7 mouse cellular contexts compared by ENCODE assay signal in the genomic region with DNA sequence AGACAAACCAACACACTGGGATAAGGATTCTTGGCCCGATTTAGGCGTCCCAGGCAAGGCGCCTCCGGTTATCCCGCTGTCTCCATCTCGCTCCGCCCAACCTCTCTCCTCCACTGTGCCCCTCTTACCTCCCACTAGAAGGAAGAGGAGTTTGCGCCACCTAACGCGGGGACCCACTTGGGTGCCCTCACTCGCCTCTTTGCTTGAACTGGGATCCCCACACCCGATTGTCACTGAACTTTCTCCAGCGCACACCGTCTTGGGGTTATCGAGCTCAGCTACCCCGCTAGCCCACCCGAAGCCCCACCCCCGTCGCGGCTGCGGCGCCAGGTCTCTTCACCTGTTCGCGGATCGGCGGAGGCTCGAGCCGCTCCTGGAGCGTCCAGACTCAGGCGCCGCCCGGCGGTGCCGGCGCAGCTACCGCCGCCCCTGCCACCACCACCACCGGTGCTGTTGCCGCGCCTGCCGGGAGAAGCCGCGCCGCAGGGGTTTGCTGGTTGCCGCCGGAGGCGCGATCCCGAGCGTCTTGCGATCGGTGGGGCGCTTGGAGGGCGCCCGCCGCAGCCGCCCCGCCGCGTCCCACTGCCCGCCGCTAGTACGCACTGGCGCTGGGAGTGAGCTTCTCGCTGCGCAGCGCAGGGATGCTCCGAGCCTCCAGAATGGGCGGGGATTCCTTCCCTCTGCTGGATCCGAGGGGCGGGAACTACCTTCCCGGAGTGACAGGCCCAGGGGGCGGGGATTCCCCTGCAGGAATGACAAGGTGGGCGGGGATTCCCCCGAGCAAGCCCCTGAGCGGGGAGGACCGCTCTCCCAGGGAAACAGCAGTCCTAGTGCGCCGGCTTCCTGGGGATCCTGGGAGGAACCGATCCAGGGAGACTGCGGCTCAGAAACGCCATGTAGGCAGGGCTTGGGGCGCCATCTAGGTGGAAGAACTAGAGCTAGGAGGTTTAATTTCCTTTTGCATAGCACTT. TPM values are rescaled to one million over a fixed set of nuclear protein-coding genes. Genes with fewer than 3 reads are reported as not detected.
DNase-seq lines count a peak whose midpoint lies in the region; ATAC-seq lines count a peak whose summit lies in the region.

A gene (minus strand): TSS at position 648 of the 971 bp plus-strand sequence.

- under 1% methylated on average over 76 of the region's 83 CpGs for WGBS in heart, embryonic 10.5 days
- under 1% methylated on average over 83 of the region's 83 CpGs for WGBS in limb, embryonic 12.5 days
- WGBS in midbrain, embryonic 14.5 days: under 1% methylated on average over 81 of the region's 83 CpGs

- peak; percentile 99 for DNase-seq in heart, embryonic 10.5 days (ENCODE audit: low spot score)
- DNase-seq in kidney, adult 9 months: peak; percentile 95
- DNase-seq in midbrain, embryonic 14.5 days: peak; percentile 97
- DNase-seq in spleen, postnatal 14 days (ENCODE audit: low spot score in 2 of 2): peak; percentile 3 to 9

- no peaks in the 10 kb centered on the region for H3K9me3 ChIP-seq in erythroblast, embryonic 14.5 days (ENCODE audit: control insufficient read depth, low read length)
- no peaks in the 10 kb centered on the region for H3K9me3 ChIP-seq in heart, embryonic 10.5 days
- no peaks in the 10 kb centered on the region for H3K9me3 ChIP-seq in limb, embryonic 12.5 days
- no peaks in the 10 kb centered on the region for H3K9me3 ChIP-seq in midbrain, embryonic 14.5 days (ENCODE audit: control insufficient read depth, low read length)

- peaks cover 54% of the 10 kb centered on the region for H3K27me3 ChIP-seq in erythroblast, embryonic 14.5 days (ENCODE audit: control insufficient read depth)
- peaks cover 28% of the 10 kb centered on the region for H3K27me3 ChIP-seq in heart, embryonic 10.5 days (ENCODE audit: insufficient read depth, poor library complexity, severe bottlenecking)
- peaks cover 44% of the 10 kb centered on the region for H3K27me3 ChIP-seq in limb, embryonic 12.5 days
- no peaks in the 10 kb centered on the region for H3K27me3 ChIP-seq in midbrain, embryonic 14.5 days (ENCODE audit: control insufficient read depth, insufficient read depth, low read length)

- no peak within 1 kb of the TSS for H3K27ac ChIP-seq in brown adipose tissue, adult 24 weeks (replicated peaks; ENCODE audit: low read depth, low read length)
- peak within 1 kb of the TSS; percentile 84 for H3K27ac ChIP-seq in heart, embryonic 10.5 days
- H3K27ac ChIP-seq in limb, embryonic 12.5 days: peak within 1 kb of the TSS; percentile 73
- H3K27ac ChIP-seq in midbrain, embryonic 14.5 days (replicated peaks; ENCODE audit: low read depth, low read length): peak within 1 kb of the TSS; percentile 83

- H3K36me3 ChIP-seq in erythroblast, embryonic 14.5 days (ENCODE audit: control insufficient read depth): no peaks in the 10 kb centered on the region
- no peaks in the 10 kb centered on the region for H3K36me3 ChIP-seq in heart, embryonic 10.5 days
- no peaks in the 10 kb centered on the region for H3K36me3 ChIP-seq in limb, embryonic 12.5 days
- no peaks in the 10 kb centered on the region for H3K36me3 ChIP-seq in midbrain, embryonic 14.5 days (ENCODE audit: control insufficient read depth, insufficient read depth, low read length)

- ATAC-seq in limb, embryonic 12.5 days (ENCODE audit: insufficient number of reproducible peaks, insufficient read depth, low FRiP score, low TSS enrichment, low read depth): peak; percentile 93
- peak; percentile 97 for ATAC-seq in midbrain, embryonic 14.5 days (ENCODE audit: low FRiP score, low TSS enrichment)

- H3K9ac ChIP-seq in limb, embryonic 12.5 days (replicated peaks): peak within 1 kb of the TSS; percentile 65
- H3K9ac ChIP-seq in midbrain, embryonic 14.5 days (replicated peaks; ENCODE audit: low read length): peak within 1 kb of the TSS; percentile 63

- H3K4me2 ChIP-seq in limb, embryonic 12.5 days: peak within 1 kb of the TSS; percentile 84
- H3K4me2 ChIP-seq in midbrain, embryonic 14.5 days (ENCODE audit: low read length): peak within 1 kb of the TSS; percentile 67

- peak within 1 kb of the TSS; percentile 51 for H3K4me3 ChIP-seq in brown adipose tissue, adult 24 weeks (ENCODE audit: insufficient read depth, low read depth, low read length)
- H3K4me3 ChIP-seq in erythroblast, embryonic 14.5 days (replicated peaks): peak within 1 kb of the TSS; percentile 49
- peak within 1 kb of the TSS; percentile 80 for H3K4me3 ChIP-seq in heart, embryonic 10.5 days
- peak within 1 kb of the TSS; percentile 69 for H3K4me3 ChIP-seq in limb, embryonic 12.5 days (replicated peaks)
- peak within 1 kb of the TSS; percentile 62 for H3K4me3 ChIP-seq in midbrain, embryonic 14.5 days (replicated peaks; ENCODE audit: low read depth, low read length)

- H3K4me1 ChIP-seq in brown adipose tissue, adult 24 weeks (ENCODE audit: control insufficient read depth, insufficient read depth, insufficient read length, low read length): peaks cover 2% of the 10 kb centered on the region; the same call in 1 of the 2 replicates
- peaks cover 20% of the 10 kb centered on the region for H3K4me1 ChIP-seq in erythroblast, embryonic 14.5 days (ENCODE audit: control insufficient read depth)
- peaks cover 28% of the 10 kb centered on the region for H3K4me1 ChIP-seq in heart, embryonic 10.5 days
- peaks cover 30% of the 10 kb centered on the region for H3K4me1 ChIP-seq in limb, embryonic 12.5 days (replicated peaks)
- H3K4me1 ChIP-seq in midbrain, embryonic 14.5 days (ENCODE audit: control insufficient read depth, insufficient read depth, low read length): no peaks in the 10 kb centered on the region

RNA-seq across cellular contexts. Expression of the gene that starts here (rescaled TPM):
- 23.7 and 36.2 TPM in 2 replicates for polyA plus RNA-seq in brown adipose tissue, adult 24 weeks (2012; ENCODE audit: insufficient read depth, insufficient read length, missing spikeins)
- under 0.01 TPM in 1 of 2 replicates, not detected in the other for polyA plus RNA-seq in erythroblast, embryonic 14.5 days (2012)
- polyA plus RNA-seq in heart, embryonic 10.5 days (2016; fragmentation: Nextera tagmentation; extraction: Ambion mirVana): 7.3 and 10.7 TPM in 2 replicates
- 26.2 and 32.5 TPM in 2 replicates for polyA plus RNA-seq in limb, embryonic 12.5 days (2016; fragmentation: Nextera tagmentation; extraction: Ambion mirVana)
- 9.8 and 11.2 TPM in 2 replicates for polyA plus RNA-seq in midbrain, embryonic 14.5 days (2014; fragmentation: Nextera tagmentation; extraction: Ambion mirVana)

Comparison
In these comparisons a context has a peak if more than half of its experiments do, and no peak if none do; other contexts are left out.
1. DNase-seq: peak in every context shown above with its lines; median percentile 99 in heart, embryonic 10.5 days; 97 in midbrain, embryonic 14.5 days; 95 in kidney, adult 9 months; 6 in spleen, postnatal 14 days.